Mouse (Mus musculus): ENCODE measurements around the gene Bcar3. TPM values are rescaled to one million over a fixed set of nuclear protein-coding genes. Genes with fewer than 3 reads are reported as not detected.
"Not testable (repeated sequence)": the region's sequence is repeated elsewhere in the genome, so short reads cannot be mapped to it uniquely, and the experiment has no call there.

The Bcar3 gene
- 1 to 10 TPM; 8.4 to 9.3 TPM for total RNA-seq (2021)

DNA sequence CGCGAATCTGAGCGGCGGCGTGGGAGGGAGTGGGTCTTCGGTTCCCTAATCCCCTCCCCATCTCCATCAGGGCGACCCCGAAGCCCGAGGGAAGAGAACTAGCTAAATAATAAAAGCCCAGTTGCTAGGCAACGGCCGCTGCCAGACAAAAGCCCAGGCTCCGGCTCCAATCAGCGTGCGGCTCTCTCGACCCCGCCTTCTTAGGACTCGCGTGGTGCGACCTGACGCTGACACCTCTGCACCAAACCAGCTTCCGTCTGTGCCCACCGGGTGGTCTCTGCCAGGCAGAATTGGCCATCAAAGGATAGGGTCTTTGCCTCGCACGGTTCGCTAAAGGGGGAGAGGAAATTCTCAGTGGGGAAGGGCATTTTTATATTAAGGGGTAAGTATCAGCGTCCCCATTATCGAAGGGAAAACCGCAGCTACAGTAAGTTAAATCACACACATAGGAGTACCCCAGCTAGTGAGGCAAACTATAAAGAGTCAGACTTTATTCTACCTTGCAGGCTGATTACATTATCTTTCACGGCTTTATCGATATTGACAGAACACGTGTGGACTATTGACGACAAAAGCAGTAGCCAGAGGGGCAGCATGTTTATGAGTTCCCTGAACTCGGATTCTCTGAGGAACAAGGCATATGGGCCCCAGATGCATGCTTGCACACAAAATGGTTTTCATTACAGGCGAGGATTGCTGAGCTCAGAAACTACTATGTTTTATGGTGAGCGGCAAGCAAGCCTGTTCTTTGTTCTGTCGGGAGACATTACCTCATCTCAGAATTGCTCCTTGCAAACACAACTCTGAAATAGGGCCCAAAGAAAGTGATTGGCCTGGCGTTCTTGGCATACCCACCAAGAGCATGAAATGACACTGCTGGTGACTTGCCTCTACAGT is at the start of gene Bcar3:
TSS of gene Bcar3 (plus strand) at position 183 of the 897 bp plus-strand sequence.
- DNase-seq (ENCODE audit: extremely low spot score in 1 of 2, low spot score in 1 of 2), result peak; percentile 80 to 85

- no peak for DNase-seq (ENCODE audit: extremely low spot score in 1 of 2, low spot score in 1 of 2)
These were observed 49.2 kb upstream of the Bcar3 start for GRCm38 (mm10) chr3:122244759-122245158.

GRCm38 (mm10) chr3:122245215-122245877 is 48.6 kb upstream of the Bcar3 start, which contains the start of gene Gclm:
Gclm (plus strand) TSS chr3:122245557.
- peak; percentile 79 to 88 for DNase-seq (ENCODE audit: extremely low spot score in 1 of 2, low spot score in 1 of 2)

- DNase-seq (ENCODE audit: extremely low spot score in 1 of 2, low spot score in 1 of 2), result peak; percentile 30 to 50
These were observed 48.0 kb upstream of the Bcar3 start for GRCm38 (mm10) chr3:122245878-122246332.

DNA sequence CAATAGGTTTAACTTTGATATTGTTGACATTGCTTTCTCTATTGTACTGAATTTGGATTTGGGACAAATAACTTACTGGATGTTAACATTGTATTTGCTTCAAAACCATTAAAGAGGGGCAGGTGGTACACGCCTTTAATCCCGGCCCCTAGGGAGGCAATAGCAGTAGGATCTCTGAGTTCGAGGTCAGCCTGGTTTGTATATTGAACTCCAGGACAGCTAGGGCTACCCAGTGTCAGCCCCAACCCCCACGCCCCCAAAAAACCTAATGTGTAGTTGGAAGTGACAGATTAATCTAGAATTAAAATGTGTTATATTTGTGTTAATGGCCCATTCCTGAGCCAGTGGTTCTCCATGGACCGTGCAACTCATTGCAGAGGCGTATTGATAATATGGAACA is 47.5 kb upstream of the Bcar3 start:
- DNase-seq (ENCODE audit: extremely low spot score in 1 of 2, low spot score in 1 of 2), result no peak

- no peak for DNase-seq (ENCODE audit: extremely low spot score in 1 of 2, low spot score in 1 of 2)
These were observed 46.8 kb upstream of the Bcar3 start for GRCm38 (mm10) chr3:122246986-122247767.

DNA sequence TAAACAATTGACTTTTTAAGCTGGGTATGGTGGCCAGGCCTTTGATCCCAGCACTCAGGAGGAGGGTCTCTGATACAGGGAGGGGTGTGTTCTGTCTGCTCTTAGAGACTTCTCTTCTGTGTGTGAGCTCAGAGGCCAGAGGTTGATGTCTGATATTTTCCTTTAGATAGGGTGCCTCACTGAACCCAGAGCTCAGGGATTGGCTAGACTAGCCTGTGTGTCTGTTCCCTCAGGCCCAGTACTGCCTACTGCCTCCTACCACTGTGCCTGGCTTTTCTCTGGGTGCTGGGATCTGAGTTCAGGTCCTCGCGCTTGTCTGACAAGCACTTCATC is 46.2 kb upstream of the Bcar3 start:
- DNase-seq (ENCODE audit: extremely low spot score in 1 of 2, low spot score in 1 of 2), result no peak

- DNase-seq (ENCODE audit: extremely low spot score in 1 of 2, low spot score in 1 of 2), result no peak
These were observed 41.3 kb upstream of the Bcar3 start for GRCm38 (mm10) chr3:122252466-122253253.

DNA sequence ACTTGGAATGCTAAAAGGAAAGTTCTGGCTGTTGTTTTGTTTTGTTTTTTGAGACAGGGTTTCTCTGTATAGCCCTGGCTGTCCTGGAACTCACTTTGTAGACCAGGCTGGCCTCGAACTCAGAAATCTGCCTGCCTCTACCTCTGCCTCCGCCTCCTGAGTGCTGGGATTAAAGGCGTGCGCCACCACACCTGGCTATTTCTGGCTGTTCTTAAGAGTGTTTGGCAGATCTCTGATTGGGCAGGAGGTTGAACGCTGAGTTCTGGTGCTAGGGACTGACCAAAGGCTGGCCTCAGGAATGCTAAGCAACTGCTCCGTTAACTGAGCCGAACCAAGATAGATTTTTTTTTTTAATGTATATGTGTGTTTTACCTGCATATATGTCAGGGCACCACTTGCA is 39.9 kb upstream of the Bcar3 start:
- not testable (repeated sequence) for DNase-seq (ENCODE audit: extremely low spot score in 1 of 2, low spot score in 1 of 2)

DNA sequence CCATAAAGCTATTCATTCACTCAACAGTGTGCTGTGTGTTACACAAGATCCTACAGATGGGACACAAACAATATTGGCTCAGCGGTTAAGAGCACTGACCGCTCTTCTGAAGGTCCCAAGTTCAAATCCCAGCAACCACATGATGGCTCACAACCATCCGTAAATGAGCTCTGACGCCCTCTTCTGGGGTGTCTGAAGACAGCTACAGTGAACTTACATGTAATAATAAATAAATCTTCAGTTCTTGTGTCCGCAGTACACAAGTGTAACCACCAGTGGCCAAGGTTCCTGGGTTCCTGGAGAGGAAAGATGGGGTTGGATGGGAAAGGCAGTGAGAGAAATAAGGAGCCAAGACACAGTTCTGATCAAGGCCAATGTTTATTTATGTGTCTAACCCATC is 23.9 kb upstream of the Bcar3 start:
- DNase-seq (ENCODE audit: extremely low spot score in 1 of 2, low spot score in 1 of 2), result no peak

GRCm38 (mm10) chr3:122272565-122272964 is 21.4 kb upstream of the Bcar3 start:
- DNase-seq (ENCODE audit: extremely low spot score in 1 of 2, low spot score in 1 of 2), result not testable (repeated sequence)

DNA sequence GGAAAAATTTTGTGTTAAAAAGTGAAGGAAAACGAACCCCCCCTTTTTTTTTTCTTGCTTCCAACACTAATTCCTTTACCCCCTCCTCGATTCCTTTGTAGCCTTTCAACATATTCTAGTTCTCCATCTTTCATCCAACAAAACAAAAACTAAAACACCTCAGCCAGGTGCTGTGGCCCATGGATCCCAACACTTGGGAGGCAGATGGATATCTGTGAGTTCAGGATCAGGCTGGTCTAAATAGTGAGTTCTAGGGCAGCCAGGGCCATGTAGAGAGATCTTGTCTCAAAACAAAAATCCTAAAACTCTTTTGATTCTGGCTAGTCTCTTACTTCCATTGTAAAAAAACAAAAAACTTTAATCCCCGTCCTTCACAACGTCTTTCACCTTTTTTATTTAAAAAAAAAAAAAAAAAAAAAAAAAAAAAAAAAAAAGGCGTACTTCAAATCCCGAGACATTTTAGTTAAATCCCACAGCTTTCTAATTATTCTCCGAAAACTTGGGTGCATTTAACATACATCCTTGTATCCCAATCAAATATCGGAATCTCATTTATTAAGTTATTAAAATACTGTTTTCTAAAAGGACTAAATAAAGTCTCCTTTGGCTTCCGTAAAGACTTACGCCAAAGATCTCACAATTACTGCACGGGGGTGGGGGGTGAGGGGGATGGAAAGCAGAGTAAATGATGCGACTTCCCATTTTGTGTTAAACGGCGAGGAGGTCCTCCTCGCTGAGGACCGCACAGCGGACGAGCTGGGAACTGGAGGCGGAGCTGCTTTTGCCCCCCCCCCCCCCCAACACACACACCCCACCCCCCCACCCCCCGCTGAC is 20.3 kb upstream of the Bcar3 start:
- DNase-seq (ENCODE audit: extremely low spot score in 1 of 2, low spot score in 1 of 2), result no peak

DNA sequence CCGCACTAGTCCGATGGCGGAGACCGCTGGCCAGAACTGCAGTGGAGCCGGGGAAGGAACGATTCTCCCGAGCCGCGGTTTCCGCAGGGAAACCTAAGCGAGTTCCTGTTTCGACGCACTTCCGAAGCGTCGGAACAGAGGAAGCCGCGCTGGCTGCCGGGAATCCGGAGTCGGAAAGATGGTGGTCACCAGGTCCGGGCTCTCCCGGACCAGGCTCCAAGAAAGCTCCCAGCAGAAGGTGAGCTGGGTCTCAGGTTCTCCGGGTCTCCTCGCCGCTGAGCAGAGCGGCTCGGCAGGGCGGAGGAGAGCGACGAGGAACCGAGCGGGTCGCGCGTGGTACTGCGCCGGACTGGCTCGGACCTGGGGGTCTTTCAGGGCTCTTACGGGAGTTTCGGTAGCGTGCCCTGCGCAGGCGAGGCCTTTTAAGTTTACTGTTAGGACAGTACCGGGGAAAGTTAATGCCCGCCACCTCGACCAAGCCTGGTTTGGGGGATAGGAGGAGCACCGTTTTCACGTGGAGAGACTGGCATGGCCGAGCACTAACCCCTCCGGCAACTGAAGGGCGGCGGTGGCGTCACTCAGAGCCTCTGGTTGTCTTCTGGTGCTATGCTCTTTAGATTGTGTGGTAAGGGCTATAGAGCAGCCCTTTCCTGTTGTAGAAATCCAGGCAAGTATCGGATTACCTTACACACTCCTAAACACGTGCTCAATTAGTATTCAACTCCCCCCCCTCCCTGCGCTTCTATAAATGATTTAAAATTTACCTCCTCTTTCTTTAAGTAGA is 19.5 kb upstream of the Bcar3 start, which contains the start of gene Dnttip2:
TSS of gene Dnttip2 (plus strand) at position 148 of the 784 bp plus-strand sequence.
- DNase-seq (ENCODE audit: extremely low spot score in 1 of 2, low spot score in 1 of 2), result peak; percentile 82 to 84

DNA sequence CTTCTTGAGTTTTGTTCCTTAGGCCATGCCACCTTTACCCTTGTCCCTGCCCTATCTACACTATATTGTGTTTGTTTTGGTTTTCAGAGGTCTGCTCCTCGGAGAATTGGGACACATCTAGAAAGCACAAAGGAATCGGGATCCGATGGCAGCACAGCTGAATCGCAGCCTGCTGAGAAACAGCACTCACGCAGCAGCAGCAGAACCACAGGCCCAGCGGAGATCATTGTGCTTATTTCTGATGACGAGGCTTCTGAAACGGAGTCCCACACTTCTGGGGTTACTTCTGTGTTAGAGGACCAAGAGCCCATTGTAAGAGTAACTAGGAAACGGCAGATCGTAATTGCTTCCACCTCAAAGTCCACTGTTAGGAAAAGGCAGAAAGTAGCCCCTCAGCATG is 18.8 kb upstream of the Bcar3 start:
- no peak for DNase-seq (ENCODE audit: extremely low spot score in 1 of 2, low spot score in 1 of 2)

DNA sequence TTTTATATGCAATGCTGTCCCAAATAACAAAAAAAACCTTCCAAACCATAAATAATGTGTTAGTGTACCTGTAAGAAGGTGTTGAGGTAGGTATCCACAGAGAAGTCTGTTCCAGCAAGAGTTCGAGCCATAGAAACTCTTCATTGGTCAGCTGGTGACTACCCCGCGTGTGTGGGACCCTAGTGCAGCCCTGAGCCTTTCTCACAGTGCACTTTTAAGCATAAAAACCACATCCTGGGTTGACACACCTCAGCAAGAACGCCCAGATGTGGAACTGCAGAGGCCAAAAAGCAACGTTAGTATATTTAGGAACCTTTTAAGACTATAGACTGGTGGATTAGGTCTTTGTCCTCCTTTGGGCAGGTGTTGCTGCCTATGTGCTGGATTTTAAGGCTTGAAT is 6.7 kb upstream of the Bcar3 start:
- DNase-seq (ENCODE audit: extremely low spot score in 1 of 2, low spot score in 1 of 2), result no peak

DNA sequence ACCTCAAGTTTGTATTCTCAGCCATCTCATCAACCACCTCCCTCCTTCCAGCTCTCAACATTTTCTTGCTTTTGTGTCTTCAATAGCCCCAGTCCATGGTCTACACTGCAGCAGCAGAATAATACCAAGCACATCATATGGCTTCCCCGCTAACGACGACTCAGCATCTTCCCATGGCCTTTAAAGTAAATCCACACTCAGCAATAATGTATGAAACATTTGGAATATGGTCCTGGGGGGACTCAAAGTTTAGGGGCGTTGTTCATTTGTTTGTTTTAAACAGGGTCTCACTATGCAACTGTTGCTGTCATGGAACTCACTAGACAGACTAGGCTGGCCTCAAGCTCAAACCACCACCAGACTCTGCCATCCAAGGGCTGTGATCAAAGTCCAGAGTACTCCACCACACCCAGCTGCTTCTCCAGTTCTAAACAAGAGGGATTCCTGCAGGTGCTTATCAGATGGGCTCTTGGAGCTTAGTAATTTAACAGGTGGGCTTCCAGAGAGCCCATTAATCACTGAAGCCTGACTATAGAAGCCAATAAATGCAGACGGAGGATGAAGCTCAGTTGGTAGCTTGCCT is 5.2 kb upstream of the Bcar3 start:
- no peak for DNase-seq (ENCODE audit: extremely low spot score in 1 of 2, low spot score in 1 of 2)

DNA sequence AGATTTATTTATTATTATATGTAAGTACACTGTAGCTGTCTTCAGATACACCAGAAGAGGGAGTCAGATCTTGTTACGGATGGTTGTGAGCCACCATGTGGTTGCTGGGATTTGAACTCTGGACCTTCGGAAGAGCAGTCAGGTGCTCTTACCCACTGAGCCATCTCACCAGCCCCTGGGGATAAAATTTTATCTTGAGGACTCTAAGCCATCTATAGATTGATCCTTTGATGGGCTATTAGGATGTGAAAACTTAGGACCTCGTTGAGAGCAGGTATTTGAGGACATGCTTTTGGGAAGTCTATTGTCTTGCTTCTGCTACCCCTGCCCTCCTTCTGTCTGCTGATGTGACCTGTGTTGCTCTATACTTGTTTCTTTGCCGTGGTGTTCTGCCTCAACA is 4.6 kb upstream of the Bcar3 start:
- not testable (repeated sequence) for DNase-seq (ENCODE audit: extremely low spot score in 1 of 2, low spot score in 1 of 2)

DNA sequence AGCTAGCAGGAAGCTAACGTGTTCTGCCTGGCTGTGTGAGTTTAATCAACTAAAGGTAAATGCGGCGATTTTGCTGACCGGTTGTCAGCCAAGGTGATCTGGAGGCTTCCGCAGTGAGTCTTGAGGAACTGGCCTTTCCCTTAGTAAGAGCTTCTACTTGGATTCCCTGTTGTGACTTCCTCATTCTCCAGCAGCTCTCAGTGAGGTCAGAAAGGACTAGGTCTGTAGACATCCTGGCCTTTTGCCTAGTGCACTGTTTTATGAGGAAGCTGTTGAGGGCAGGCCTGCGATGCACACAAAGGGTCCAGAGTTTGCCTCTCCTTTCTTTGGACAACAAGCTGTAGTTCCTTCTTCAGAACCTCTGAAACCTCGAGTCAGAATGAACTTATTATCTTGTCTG is 3.2 kb upstream of the Bcar3 start:
- DNase-seq (ENCODE audit: extremely low spot score in 1 of 2, low spot score in 1 of 2), result no peak

Data from layer of hippocampus, postnatal 25 days (tissue).